Mouse (Mus musculus) common myeloid progenitor, adult 5-6 weeks (primary cell): Measurements from ENCODE around the gene Pnlip. TPM values are rescaled to one million over a fixed set of nuclear protein-coding genes. Genes with fewer than 3 reads are reported as not detected.

Experiments used
- ATAC-seq: replicated peaks from 2 replicates; pipeline ENCODE4 v1.8.0; 2016; ENCODE audit warnings: low read depth, mild to moderate bottlenecking, moderate TSS enrichment, inconsistent platforms; ENCODE audit not compliant: poor library complexity, severe bottlenecking
- total RNA-seq: library from RNA; stranded (forward); fragments of 200-1000, 187-1606 nt; gene quantifications from 2 replicates; pipeline ENCODE4 v1.2.3, GENCODE M21; 2017

Gene Pnlip
- total RNA-seq, 1 experiment from 2014 or later, result not detected

- no peak for ATAC-seq
Observed at GRCm38 (mm10) chr19:58717925-58718324, 65.6 kb downstream of the Pnlip start.

DNA sequence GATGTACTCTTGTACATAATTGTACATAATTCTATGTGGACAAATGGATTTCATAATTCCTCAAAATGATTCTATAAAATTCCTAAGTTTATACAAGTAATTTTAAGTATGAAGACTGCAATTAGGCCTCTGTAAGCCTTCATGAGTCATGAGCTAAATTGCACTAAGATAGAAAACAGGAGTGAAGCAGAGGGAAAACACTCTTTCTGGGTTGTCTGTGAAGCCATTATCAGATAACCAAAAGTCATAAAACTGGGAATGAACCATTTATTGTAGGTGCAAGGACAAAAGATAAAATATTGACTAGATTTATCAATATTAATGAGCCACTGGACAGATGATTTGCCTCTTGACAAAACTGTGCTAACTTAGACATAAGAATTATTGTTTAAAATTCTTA, 68.1 kb downstream of the Pnlip start:
- no peak for ATAC-seq

- no peak for ATAC-seq
Observed at GRCm38 (mm10) chr19:58726551-58726950, 74.3 kb downstream of the Pnlip start.

GRCm38 (mm10) chr19:58727756-58728155, 75.5 kb downstream of the Pnlip start:
- ATAC-seq, result no peak

GRCm38 (mm10) chr19:58728445-58729031, 76.2 kb downstream of the Pnlip start, which contains the start of gene Pnliprp1:
TSS of gene Pnliprp1 (plus strand) at chr19:58728887.
- no peak for ATAC-seq

Other genes with a start within 250 kb of the Pnlip start
- gene Gfra1, start 196.6 kb upstream of the Pnlip start, total RNA-seq, result 0.09 TPM in 1 of 2 replicates, not detected in the other
- not detected in 2 replicates for gene Ccdc172, start 140.5 kb upstream of the Pnlip start, total RNA-seq
- not detected in 2 replicates for gene Pnliprp1, start 76.4 kb downstream of the Pnlip start, total RNA-seq
- not detected in 2 replicates for gene Pnliprp2, start 107.2 kb downstream of the Pnlip start, total RNA-seq
- not detected in 2 replicates for gene 1700019N19Rik, start 142.0 kb downstream of the Pnlip start, total RNA-seq